Mouse (Mus musculus): ENCODE measurements around the gene Eepd1.

Eepd1 gene

DNA sequence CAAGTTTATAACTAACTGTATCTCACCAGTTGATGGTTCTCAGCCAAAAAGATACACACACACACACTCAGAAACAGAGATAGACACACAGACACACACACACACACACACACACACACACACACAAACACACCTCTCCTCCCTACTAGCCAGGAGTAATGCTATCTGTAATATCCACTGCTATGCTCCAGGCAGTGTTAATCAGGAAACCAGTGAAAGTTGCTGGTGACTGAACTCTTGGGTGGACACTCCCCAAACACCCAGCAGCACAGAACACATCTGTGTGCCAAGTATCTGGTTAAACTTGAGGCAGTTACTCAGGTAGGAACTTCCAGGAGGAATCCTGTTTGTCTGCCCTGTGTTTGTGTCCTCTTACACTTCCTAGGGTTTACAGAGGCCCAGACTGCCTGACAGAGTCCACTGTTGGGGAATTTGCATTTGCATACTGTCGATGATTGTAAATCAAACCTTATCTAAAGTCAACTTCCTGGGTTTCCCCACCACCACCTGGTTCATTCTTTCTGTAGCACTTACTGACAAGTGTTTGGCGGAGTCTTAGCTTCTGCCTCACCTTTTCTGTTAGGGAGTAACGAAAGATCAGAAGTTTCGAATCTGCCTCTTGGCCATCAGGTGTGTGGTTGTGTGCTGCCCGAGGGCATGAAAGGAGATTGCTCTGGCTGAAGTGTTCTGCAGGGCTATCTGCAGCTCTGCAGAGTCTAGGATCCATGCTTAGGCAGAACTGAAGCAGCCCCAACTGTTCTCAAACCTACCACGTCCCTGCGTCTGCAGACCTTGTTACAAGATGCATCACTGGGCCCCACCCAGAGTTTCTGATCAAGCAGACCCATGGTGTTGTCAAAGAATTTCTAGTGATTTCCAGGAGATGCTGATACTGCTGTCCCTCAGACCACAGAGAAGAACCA lies 97.6 kb downstream of the Eepd1 start:
- DNase-seq (ENCODE audit: low spot score), result no peak

GRCm38 (mm10) chr9:25583621-25584020 lies 102.3 kb downstream of the Eepd1 start:
- DNase-seq (ENCODE audit: low spot score), result no peak

DNA sequence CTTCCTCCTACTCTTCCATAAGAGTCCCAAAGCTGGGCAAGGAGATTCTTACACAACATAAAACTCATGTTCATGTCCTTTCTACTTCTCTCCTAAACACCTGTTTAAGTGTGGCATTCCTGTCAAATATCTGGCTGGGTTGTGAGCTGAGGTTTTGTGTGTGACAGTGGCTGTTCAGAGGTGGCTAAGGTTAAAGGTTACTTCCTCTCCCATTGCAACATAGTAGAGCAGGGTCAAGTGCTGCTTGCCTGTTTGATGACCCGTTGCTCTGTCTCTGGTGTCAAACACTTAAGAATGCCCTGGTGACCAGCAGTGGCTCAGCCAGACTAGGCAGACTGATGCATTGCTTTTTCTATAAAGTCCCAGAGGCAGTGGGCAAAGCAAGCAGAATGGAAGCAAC lies 104.3 kb downstream of the Eepd1 start:
- no peak for DNase-seq (ENCODE audit: low spot score)

DNA sequence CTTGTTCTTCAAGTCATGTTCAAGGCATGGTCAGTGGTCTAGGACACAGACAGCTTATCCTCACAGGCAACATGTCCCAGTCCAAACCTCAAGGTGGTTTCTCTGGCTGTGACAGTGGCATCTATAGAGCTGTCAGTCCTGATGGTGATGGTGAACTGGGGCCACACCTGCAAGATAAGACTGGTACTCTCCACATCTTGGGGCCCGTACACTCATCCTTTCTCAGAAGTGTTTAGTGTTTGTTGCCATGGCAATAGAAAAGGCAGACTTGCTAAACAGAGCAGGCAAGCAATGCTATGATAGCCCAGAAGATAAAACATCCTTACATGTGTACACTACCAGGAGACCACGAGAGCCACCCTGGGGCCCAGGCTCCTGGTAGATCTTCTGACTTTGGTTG lies 107.2 kb downstream of the Eepd1 start:
- DNase-seq (ENCODE audit: low spot score), result no peak

- DNase-seq (ENCODE audit: low spot score), result no peak
Observed at GRCm38 (mm10) chr9:25590740-25591139, 109.4 kb downstream of the Eepd1 start.

DNA sequence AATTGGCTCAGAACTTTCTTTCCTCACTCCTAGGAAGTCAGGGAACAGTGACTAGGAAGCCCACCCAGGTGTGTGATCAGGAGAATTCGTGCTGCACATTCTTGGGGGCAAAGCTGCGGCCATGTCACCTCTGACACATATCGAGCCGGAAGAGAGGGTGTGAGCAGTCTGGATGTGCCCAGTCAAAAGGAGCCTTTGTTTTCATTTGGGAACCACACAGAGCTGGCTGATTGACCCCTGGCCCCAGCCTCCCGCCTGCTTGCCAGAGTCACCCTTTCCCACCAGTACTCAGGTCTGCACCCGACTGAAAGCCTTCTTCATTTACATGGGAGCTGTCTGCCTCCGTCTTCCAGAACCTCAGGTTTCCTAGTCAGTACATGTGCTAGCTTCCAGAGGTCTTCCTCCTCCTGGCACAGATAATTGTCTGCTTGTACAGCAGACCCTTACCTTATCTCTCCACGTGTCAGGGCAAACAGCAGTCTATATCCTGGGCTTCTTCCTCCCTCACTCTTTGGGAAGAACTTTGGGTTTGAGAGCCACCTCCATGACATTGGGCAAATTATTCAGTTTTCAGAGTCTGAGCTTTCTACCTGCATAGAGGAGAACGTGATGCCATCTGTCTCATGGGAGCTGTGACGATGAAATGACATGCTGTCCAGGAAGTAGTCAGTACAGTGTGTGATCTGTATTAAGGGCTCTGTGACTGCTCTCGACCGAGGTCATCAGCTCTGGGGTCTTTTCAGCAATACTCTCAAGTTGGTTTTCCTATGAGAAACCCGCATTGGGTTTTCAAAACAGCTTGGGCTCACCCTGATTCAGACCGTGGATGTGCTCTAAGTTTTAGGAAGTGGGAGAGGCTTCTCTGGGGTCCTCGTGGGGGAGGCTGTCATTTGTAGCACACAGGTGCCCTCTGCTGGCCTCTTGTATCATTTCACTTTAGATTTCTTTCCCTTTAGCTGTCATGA lies 110.3 kb downstream of the Eepd1 start:
- no peak for DNase-seq (ENCODE audit: low spot score)

GRCm38 (mm10) chr9:25592355-25592955 lies 111.1 kb downstream of the Eepd1 start:
- no peak for DNase-seq (ENCODE audit: low spot score)

GRCm38 (mm10) chr9:25624744-25625143 lies 143.4 kb downstream of the Eepd1 start:
- DNase-seq (ENCODE audit: low spot score), result no peak

GRCm38 (mm10) chr9:25629531-25630099 lies 148.3 kb downstream of the Eepd1 start:
- DNase-seq (ENCODE audit: low spot score), result no peak
